Mouse (Mus musculus): ENCODE measurements at regions not wholly inside any gene's neighbourhood (a gene's known extent, or its start where the extent isn't known, plus 50 kb on each side); places are given as distances from the start of the nearest gene placed in this dataset.

- WGBS (ENCODE audit: insufficient replicate concordance) = 51% methylated on average over 2 of the region's 2 CpGs
- H3K4me2 ChIP-seq = no peak overlapping the region
- no peak overlapping the region for H3K4me3 ChIP-seq (ENCODE audit: low read depth, low read length)
- H3K9ac ChIP-seq (ENCODE audit: low read depth, low read length) = no peak overlapping the region
- H3K36me3 ChIP-seq (ENCODE audit: control insufficient read depth, insufficient read depth, low read length) = no peaks in the 10 kb centered on the region
- H3K27ac ChIP-seq (ENCODE audit: low read depth, low read length) = no peak overlapping the region
- ATAC-seq (replicated peaks; ENCODE audit: insufficient number of reproducible peaks, low FRiP score, low TSS enrichment) = no peak
- H3K4me1 ChIP-seq (ENCODE audit: control insufficient read depth, insufficient read depth, low read length) = no peaks in the 10 kb centered on the region
- no peaks in the 10 kb centered on the region for H3K9me3 ChIP-seq (replicated peaks; ENCODE audit: control insufficient read depth, low read length)
- no peaks in the 10 kb centered on the region for H3K27me3 ChIP-seq (ENCODE audit: control insufficient read depth, insufficient read depth, low read length)
Measured at GRCm38 (mm10) chr2:57644117-57644516, 353.6 kb upstream of the Galnt5 start.

DNA sequence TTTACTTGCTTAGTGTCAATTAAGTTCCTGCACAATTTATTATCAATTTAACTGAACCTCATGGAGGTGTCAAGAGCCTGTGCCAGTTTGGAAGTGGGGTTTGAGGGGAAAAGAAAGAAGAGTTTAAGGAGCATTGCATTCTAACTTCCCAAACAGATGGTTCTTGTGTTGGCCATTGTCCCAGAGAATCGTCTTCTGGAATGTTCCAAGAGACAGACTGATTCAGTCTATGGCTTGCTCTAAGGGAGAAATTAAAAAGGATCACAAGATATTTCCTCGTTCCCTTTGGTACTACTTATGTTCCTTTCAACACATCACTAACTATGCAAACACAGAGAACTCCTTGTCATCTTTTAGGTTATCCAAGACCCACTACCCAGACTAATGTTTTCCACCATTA lies 353.1 kb upstream of the Galnt5 start:
- Histone ChIP-seq H3K9me3 (replicated peaks; ENCODE audit: control insufficient read depth, low read length) (no peaks in the 10 kb centered on the region), H3K4me1 (ENCODE audit: control insufficient read depth, insufficient read depth, low read length) (no peaks in the 10 kb centered on the region), H3K4me3 (ENCODE audit: low read depth, low read length) (no peak overlapping the region), H3K36me3 (ENCODE audit: control insufficient read depth, insufficient read depth, low read length) (no peaks in the 10 kb centered on the region), H3K27ac (ENCODE audit: low read depth, low read length) (no peak overlapping the region), H3K9ac (ENCODE audit: low read depth, low read length) (no peak overlapping the region), H3K4me2 (no peak overlapping the region), H3K27me3 (ENCODE audit: control insufficient read depth, insufficient read depth, low read length) (no peaks in the 10 kb centered on the region)
- 69% methylated on average over 2 of the region's 2 CpGs for WGBS (ENCODE audit: insufficient replicate concordance)
- ATAC-seq (replicated peaks; ENCODE audit: insufficient number of reproducible peaks, low FRiP score, low TSS enrichment) = no peak

GRCm38 (mm10) chr2:57649002-57649401 lies 348.7 kb upstream of the Galnt5 start:
- no peak for ATAC-seq (replicated peaks; ENCODE audit: insufficient number of reproducible peaks, low FRiP score, low TSS enrichment)
- 76% methylated on average over 4 of the region's 4 CpGs for WGBS (ENCODE audit: insufficient replicate concordance)
- Histone ChIP-seq H3K4me1 (ENCODE audit: control insufficient read depth, insufficient read depth, low read length) (no peaks in the 10 kb centered on the region), H3K9me3 (replicated peaks; ENCODE audit: control insufficient read depth, low read length) (no peaks in the 10 kb centered on the region), H3K4me3 (ENCODE audit: low read depth, low read length) (no peak overlapping the region), H3K4me2 (no peak overlapping the region), H3K36me3 (ENCODE audit: control insufficient read depth, insufficient read depth, low read length) (no peaks in the 10 kb centered on the region), H3K9ac (ENCODE audit: low read depth, low read length) (no peak overlapping the region), H3K27ac (ENCODE audit: low read depth, low read length) (no peak overlapping the region), H3K27me3 (ENCODE audit: control insufficient read depth, insufficient read depth, low read length) (no peaks in the 10 kb centered on the region)

DNA sequence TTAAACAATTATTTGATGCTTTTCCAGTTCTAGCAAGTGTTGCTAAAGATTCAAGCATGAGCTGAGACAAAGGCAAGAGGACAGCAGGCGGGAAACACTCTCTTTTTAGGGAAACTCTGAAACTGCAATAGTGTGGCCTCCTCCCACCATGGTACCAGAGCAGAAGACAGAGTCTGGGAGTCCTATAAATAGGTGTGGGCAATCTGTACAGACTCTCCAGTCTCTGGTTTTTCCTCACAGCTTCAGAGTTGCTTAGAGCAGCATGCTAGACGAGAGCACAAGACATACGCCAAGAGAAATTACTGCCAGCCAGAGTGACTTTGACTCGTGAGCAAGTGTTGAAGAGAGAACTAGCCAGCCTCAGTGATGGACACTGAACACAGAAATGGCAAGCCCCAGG lies 340.3 kb upstream of the Galnt5 start:
- Histone ChIP-seq H3K4me3 (ENCODE audit: low read depth, low read length) (no peak overlapping the region), H3K27me3 (ENCODE audit: control insufficient read depth, insufficient read depth, low read length) (no peaks in the 10 kb centered on the region), H3K9ac (ENCODE audit: low read depth, low read length) (no peak overlapping the region), H3K4me2 (no peak overlapping the region), H3K9me3 (replicated peaks; ENCODE audit: control insufficient read depth, low read length) (no peaks in the 10 kb centered on the region), H3K4me1 (ENCODE audit: control insufficient read depth, insufficient read depth, low read length) (no peaks in the 10 kb centered on the region), H3K27ac (ENCODE audit: low read depth, low read length) (no peak overlapping the region), H3K36me3 (ENCODE audit: control insufficient read depth, insufficient read depth, low read length) (no peaks in the 10 kb centered on the region)
- WGBS (ENCODE audit: insufficient replicate concordance) = 61% methylated on average over 4 of the region's 4 CpGs
- ATAC-seq (replicated peaks; ENCODE audit: insufficient number of reproducible peaks, low FRiP score, low TSS enrichment) = no peak

GRCm38 (mm10) chr2:57661838-57662237 lies 335.8 kb upstream of the Galnt5 start:
- WGBS (ENCODE audit: insufficient replicate concordance) = 73% methylated on average over 1 of the region's 1 CpGs
- H3K9ac ChIP-seq (ENCODE audit: low read depth, low read length) = no peak overlapping the region
- H3K36me3 ChIP-seq (ENCODE audit: control insufficient read depth, insufficient read depth, low read length) = no peaks in the 10 kb centered on the region
- H3K4me1 ChIP-seq (ENCODE audit: control insufficient read depth, insufficient read depth, low read length) = no peaks in the 10 kb centered on the region
- H3K9me3 ChIP-seq (replicated peaks; ENCODE audit: control insufficient read depth, low read length) = no peaks in the 10 kb centered on the region
- H3K27me3 ChIP-seq (ENCODE audit: control insufficient read depth, insufficient read depth, low read length) = no peaks in the 10 kb centered on the region
- H3K4me2 ChIP-seq = no peak overlapping the region
- H3K27ac ChIP-seq (ENCODE audit: low read depth, low read length) = no peak overlapping the region
- no peak overlapping the region for H3K4me3 ChIP-seq (ENCODE audit: low read depth, low read length)
- no peak for ATAC-seq (replicated peaks; ENCODE audit: insufficient number of reproducible peaks, low FRiP score, low TSS enrichment)

DNA sequence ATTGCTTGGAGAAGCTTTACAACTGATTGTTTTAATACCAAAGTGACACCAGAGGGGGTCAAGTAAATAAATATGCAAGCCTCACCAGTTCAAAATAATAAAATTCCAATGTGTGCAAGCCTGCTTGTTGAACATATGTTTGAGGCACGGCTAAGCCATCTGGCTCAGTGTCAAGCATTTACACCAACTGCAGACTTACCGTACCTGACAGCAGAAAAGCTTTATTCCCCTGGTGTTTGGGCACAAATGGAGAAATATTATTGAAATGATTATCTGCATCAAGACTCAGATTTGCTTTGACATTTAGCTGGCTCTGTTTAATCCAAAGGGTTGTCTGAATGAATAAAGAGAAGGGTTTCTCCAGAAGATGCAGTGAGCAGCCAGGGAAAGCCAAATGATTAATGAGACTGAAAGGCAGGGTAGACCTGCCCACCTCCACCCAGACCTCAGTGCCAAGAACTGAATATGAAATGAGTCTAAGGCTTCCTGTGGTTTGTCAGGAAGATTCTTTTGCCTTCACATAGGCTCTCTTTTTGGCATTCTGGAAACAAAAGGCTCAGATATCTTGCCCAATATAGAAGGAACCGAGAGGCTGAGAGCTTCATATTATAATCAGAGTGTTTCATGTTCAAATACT lies 325.6 kb upstream of the Galnt5 start:
- Histone ChIP-seq H3K9ac (ENCODE audit: low read depth, low read length) (no peak overlapping the region), H3K9me3 (replicated peaks; ENCODE audit: control insufficient read depth, low read length) (no peaks in the 10 kb centered on the region), H3K4me2 (no peak overlapping the region), H3K36me3 (ENCODE audit: control insufficient read depth, insufficient read depth, low read length) (no peaks in the 10 kb centered on the region), H3K4me3 (ENCODE audit: low read depth, low read length) (no peak overlapping the region), H3K4me1 (ENCODE audit: control insufficient read depth, insufficient read depth, low read length) (no peaks in the 10 kb centered on the region), H3K27me3 (ENCODE audit: control insufficient read depth, insufficient read depth, low read length) (no peaks in the 10 kb centered on the region), H3K27ac (ENCODE audit: low read depth, low read length) (no peak overlapping the region)
- no peak for ATAC-seq (replicated peaks; ENCODE audit: insufficient number of reproducible peaks, low FRiP score, low TSS enrichment)
- 71% methylated on average over 3 of the region's 3 CpGs for WGBS (ENCODE audit: insufficient replicate concordance)

DNA sequence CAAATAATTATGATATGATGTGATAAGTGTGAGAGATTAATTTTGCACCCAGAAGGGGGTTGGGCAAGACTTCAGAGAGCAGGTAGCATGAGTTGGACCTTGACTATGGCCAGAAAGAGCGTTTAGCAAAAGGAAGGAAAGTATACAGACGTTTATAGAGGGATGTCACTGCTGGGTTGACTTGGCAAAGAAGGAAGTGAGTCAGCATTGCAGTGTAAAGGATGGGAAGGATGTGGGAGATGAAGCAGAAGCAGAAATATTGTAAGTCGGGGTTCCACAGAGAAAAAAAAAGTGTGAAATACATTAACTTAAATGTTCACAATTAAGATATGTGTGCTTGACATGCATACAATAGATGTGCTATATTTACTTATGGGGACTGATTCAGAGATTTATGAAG lies 307.8 kb upstream of the Galnt5 start:
- Histone ChIP-seq H3K4me1 (ENCODE audit: control insufficient read depth, insufficient read depth, low read length) (no peaks in the 10 kb centered on the region), H3K27me3 (ENCODE audit: control insufficient read depth, insufficient read depth, low read length) (no peaks in the 10 kb centered on the region), H3K27ac (ENCODE audit: low read depth, low read length) (no peak overlapping the region), H3K9ac (ENCODE audit: low read depth, low read length) (no peak overlapping the region), H3K36me3 (ENCODE audit: control insufficient read depth, insufficient read depth, low read length) (no peaks in the 10 kb centered on the region), H3K4me3 (ENCODE audit: low read depth, low read length) (no peak overlapping the region), H3K4me2 (no peak overlapping the region), H3K9me3 (replicated peaks; ENCODE audit: control insufficient read depth, low read length) (no peaks in the 10 kb centered on the region)
- no peak for ATAC-seq (replicated peaks; ENCODE audit: insufficient number of reproducible peaks, low FRiP score, low TSS enrichment)
- WGBS (ENCODE audit: insufficient replicate concordance) = 58% methylated on average over 3 of the region's 3 CpGs

- H3K27ac ChIP-seq (ENCODE audit: low read depth, low read length) = no peak overlapping the region
- no peak overlapping the region for H3K9ac ChIP-seq (ENCODE audit: low read depth, low read length)
- H3K4me1 ChIP-seq (ENCODE audit: control insufficient read depth, insufficient read depth, low read length) = 0 out of 2 replicates have a peak, but pooled peaks cover 6% of the 10 kb centered on the region
- H3K4me2 ChIP-seq = 0 out of 2 replicates have a peak overlapping the region, but pooled peaks have one; percentile 4
- WGBS (ENCODE audit: insufficient replicate concordance) = 57% methylated on average over 11 of the region's 11 CpGs
- no peaks in the 10 kb centered on the region for H3K27me3 ChIP-seq (ENCODE audit: control insufficient read depth, insufficient read depth, low read length)
- H3K4me3 ChIP-seq (ENCODE audit: low read depth, low read length) = no peak overlapping the region
- ATAC-seq (replicated peaks; ENCODE audit: insufficient number of reproducible peaks, low FRiP score, low TSS enrichment) = no peak
- H3K9me3 ChIP-seq (replicated peaks; ENCODE audit: control insufficient read depth, low read length) = no peaks in the 10 kb centered on the region
- no peaks in the 10 kb centered on the region for H3K36me3 ChIP-seq (ENCODE audit: control insufficient read depth, insufficient read depth, low read length)
Measured at GRCm38 (mm10) chr2:57696992-57697772, 300.5 kb upstream of the Galnt5 start.

GRCm38 (mm10) chr2:57698659-57699061 lies 299.0 kb upstream of the Galnt5 start:
- Histone ChIP-seq H3K27ac (ENCODE audit: low read depth, low read length) (no peak overlapping the region), H3K27me3 (ENCODE audit: control insufficient read depth, insufficient read depth, low read length) (no peaks in the 10 kb centered on the region), H3K4me2 (peak overlapping the region; percentile 60), H3K9ac (ENCODE audit: low read depth, low read length) (no peak overlapping the region), H3K4me3 (ENCODE audit: low read depth, low read length) (peak overlapping the region; percentile 28), H3K36me3 (ENCODE audit: control insufficient read depth, insufficient read depth, low read length) (no peaks in the 10 kb centered on the region), H3K4me1 (ENCODE audit: control insufficient read depth, insufficient read depth, low read length) (0 out of 2 replicates have a peak, but pooled peaks cover 6% of the 10 kb centered on the region), H3K9me3 (replicated peaks; ENCODE audit: control insufficient read depth, low read length) (no peaks in the 10 kb centered on the region)
- WGBS (ENCODE audit: insufficient replicate concordance) = 12% methylated on average over 11 of the region's 11 CpGs
- ATAC-seq (replicated peaks; ENCODE audit: insufficient number of reproducible peaks, low FRiP score, low TSS enrichment) = no peak
